Mouse (Mus musculus): ENCODE results near the gene Pias4. TPM values are rescaled to one million over a fixed set of nuclear protein-coding genes. Genes with fewer than 3 reads are reported as not detected.
"Not testable (repeated sequence)": the region's sequence is repeated elsewhere in the genome, so short reads cannot be mapped to it uniquely, and the experiment has no call there.

Pias4 gene
- polyA plus RNA-seq (2016; fragmentation: Nextera tagmentation; extraction: Ambion mirVana), result 36.0 and 36.1 TPM in 2 replicates

- Histone ChIP-seq H3K9ac (peak within 1 kb of the TSS; percentile 92), H3K36me3 (peaks cover 22% of the 10 kb centered on the region), H3K27me3 (replicated peaks) (no peaks in the 10 kb centered on the region), H3K27ac (ENCODE audit: poor library complexity, severe bottlenecking) (peak within 1 kb of the TSS; percentile 69), H3K4me2 (peak within 1 kb of the TSS; percentile 90), H3K9me3 (replicated peaks) (no peaks in the 10 kb centered on the region), H3K4me3 (peak within 1 kb of the TSS; percentile 89), H3K4me1 (replicated peaks) (peaks cover 18% of the 10 kb centered on the region)
- peak; percentile 94 for ATAC-seq (ENCODE audit: insufficient number of reproducible peaks, low FRiP score)
- WGBS, result under 1% methylated on average over 54 of the region's 64 CpGs
Measured at GRCm38 (mm10) chr10:81167200-81168086, at the start of gene Pias4. TSS of gene Pias4 (minus strand) at chr10:81167923.

GRCm38 (mm10) chr10:81217267-81217666, 49.5 kb upstream of the Pias4 start:
- H3K27me3 ChIP-seq (replicated peaks), result peaks cover 24% of the 10 kb centered on the region
- not testable (repeated sequence) for H3K4me3 ChIP-seq; H3K9ac ChIP-seq; H3K27ac ChIP-seq (ENCODE audit: poor library complexity, severe bottlenecking); ATAC-seq (ENCODE audit: insufficient number of reproducible peaks, low FRiP score); H3K9me3 ChIP-seq (replicated peaks); H3K36me3 ChIP-seq; H3K4me1 ChIP-seq (replicated peaks); H3K4me2 ChIP-seq
- WGBS, result 28% methylated on average over 1 of the region's 1 CpGs

- Histone ChIP-seq H3K4me1 (replicated peaks) (peaks cover 5% of the 10 kb centered on the region; the same call in 1 of the 2 replicates), H3K27me3 (replicated peaks) (peaks cover 24% of the 10 kb centered on the region), H3K9ac (no peak overlapping the region), H3K36me3 (no peaks in the 10 kb centered on the region), H3K4me2 (no peak overlapping the region), H3K9me3 (replicated peaks) (no peaks in the 10 kb centered on the region), H3K4me3 (no peak overlapping the region), H3K27ac (ENCODE audit: poor library complexity, severe bottlenecking) (no peak overlapping the region)
- no peak for ATAC-seq (ENCODE audit: insufficient number of reproducible peaks, low FRiP score)
- 81% methylated on average over 6 of the region's 6 CpGs for WGBS
Measured at GRCm38 (mm10) chr10:81216810-81217209, 49.1 kb upstream of the Pias4 start.

GRCm38 (mm10) chr10:81216260-81216659, 48.5 kb upstream of the Pias4 start:
- Histone ChIP-seq H3K4me1 (replicated peaks) (peaks cover 5% of the 10 kb centered on the region; the same call in 1 of the 2 replicates), H3K4me3 (no peak overlapping the region), H3K9ac (no peak overlapping the region), H3K27me3 (replicated peaks) (peaks cover 21% of the 10 kb centered on the region), H3K9me3 (replicated peaks) (no peaks in the 10 kb centered on the region), H3K36me3 (no peaks in the 10 kb centered on the region), H3K27ac (ENCODE audit: poor library complexity, severe bottlenecking) (no peak overlapping the region), H3K4me2 (no peak overlapping the region)
- no peak for ATAC-seq (ENCODE audit: insufficient number of reproducible peaks, low FRiP score)
- WGBS, result 86% methylated on average over 6 of the region's 6 CpGs

GRCm38 (mm10) chr10:81210154-81210553, 42.4 kb upstream of the Pias4 start:
- Histone ChIP-seq H3K4me1 (replicated peaks) (no peaks in the 10 kb centered on the region), H3K27me3 (replicated peaks) (no peaks in the 10 kb centered on the region), H3K4me2 (no peak overlapping the region)

GRCm38 (mm10) chr10:81204137-81204536, 36.4 kb upstream of the Pias4 start:
- Histone ChIP-seq H3K36me3 (no peaks in the 10 kb centered on the region), H3K27me3 (replicated peaks) (no peaks in the 10 kb centered on the region), H3K27ac (ENCODE audit: poor library complexity, severe bottlenecking) (no peak overlapping the region), H3K4me2 (no peak overlapping the region), H3K4me1 (replicated peaks) (peaks cover 53% of the 10 kb centered on the region), H3K4me3 (no peak overlapping the region), H3K9ac (no peak overlapping the region), H3K9me3 (replicated peaks) (no peaks in the 10 kb centered on the region)
- ATAC-seq (ENCODE audit: insufficient number of reproducible peaks, low FRiP score), result no peak
- WGBS, result 63% methylated on average over 4 of the region's 4 CpGs

More at GRCm38 (mm10) chr10:81210154-81210553, 42.4 kb upstream of the Pias4 start:
- WGBS, result 91% methylated on average over 5 of the region's 5 CpGs
- Histone ChIP-seq H3K36me3 (no peaks in the 10 kb centered on the region), H3K27ac (ENCODE audit: poor library complexity, severe bottlenecking) (no peak overlapping the region), H3K9me3 (replicated peaks) (peaks cover 5% of the 10 kb centered on the region), H3K4me3 (no peak overlapping the region), H3K9ac (no peak overlapping the region)
- no peak for ATAC-seq (ENCODE audit: insufficient number of reproducible peaks, low FRiP score)

- WGBS, result 63% methylated on average over 8 of the region's 8 CpGs
- 0 out of 2 replicates have a peak, but pooled peaks have one; percentile 17 for ATAC-seq (ENCODE audit: insufficient number of reproducible peaks, low FRiP score)
- H3K4me1 ChIP-seq (replicated peaks), result peaks cover 60% of the 10 kb centered on the region
- no peaks in the 10 kb centered on the region for H3K27me3 ChIP-seq (replicated peaks)
- peak overlapping the region; percentile 94 for H3K27ac ChIP-seq (ENCODE audit: poor library complexity, severe bottlenecking)
- H3K9ac ChIP-seq, result no peak overlapping the region
- no peak overlapping the region for H3K4me3 ChIP-seq
- no peaks in the 10 kb centered on the region for H3K9me3 ChIP-seq (replicated peaks)
- H3K4me2 ChIP-seq, result no peak overlapping the region
- no peaks in the 10 kb centered on the region for H3K36me3 ChIP-seq
Measured at GRCm38 (mm10) chr10:81202978-81203720, 35.4 kb upstream of the Pias4 start.

GRCm38 (mm10) chr10:81201807-81202758, 34.4 kb upstream of the Pias4 start, which contains the start of gene Nmrk2:
TSS of gene Nmrk2 (minus strand) at chr10:81202051.
- ATAC-seq (ENCODE audit: insufficient number of reproducible peaks, low FRiP score), result peak; percentile 43
- Histone ChIP-seq H3K4me2 (peak within 1 kb of the TSS; percentile 50), H3K36me3 (no peaks in the 10 kb centered on the region), H3K4me3 (0 out of 2 replicates have a peak within 1 kb of the TSS, but pooled peaks have one; percentile 2), H3K27ac (ENCODE audit: poor library complexity, severe bottlenecking) (peak within 1 kb of the TSS; percentile 94), H3K4me1 (replicated peaks) (peaks cover 66% of the 10 kb centered on the region), H3K27me3 (replicated peaks) (no peaks in the 10 kb centered on the region), H3K9ac (peak within 1 kb of the TSS; percentile 61), H3K9me3 (replicated peaks) (no peaks in the 10 kb centered on the region)
- WGBS, result 47% methylated on average over 13 of the region's 13 CpGs

GRCm38 (mm10) chr10:81200605-81201287, 33.0 kb upstream of the Pias4 start:
- H3K4me1 ChIP-seq (replicated peaks), result peaks cover 66% of the 10 kb centered on the region
- no peak for ATAC-seq (ENCODE audit: insufficient number of reproducible peaks, low FRiP score)
- WGBS, result 64% methylated on average over 20 of the region's 20 CpGs

GRCm38 (mm10) chr10:81200141-81200540, 32.4 kb upstream of the Pias4 start:
- H3K4me2 ChIP-seq, result no peak overlapping the region

More at GRCm38 (mm10) chr10:81200605-81201287, 33.0 kb upstream of the Pias4 start:
- H3K36me3 ChIP-seq, result no peaks in the 10 kb centered on the region
- H3K27ac ChIP-seq (ENCODE audit: poor library complexity, severe bottlenecking), result peak overlapping the region; percentile 94
- peak overlapping the region; percentile 50; the same call in 1 of the 2 replicates for H3K4me2 ChIP-seq
- H3K9me3 ChIP-seq (replicated peaks), result no peaks in the 10 kb centered on the region
- peaks cover 6% of the 10 kb centered on the region; the same call in 1 of the 2 replicates for H3K27me3 ChIP-seq (replicated peaks)
- H3K9ac ChIP-seq, result peak overlapping the region; percentile 61
- no peak overlapping the region for H3K4me3 ChIP-seq

More at GRCm38 (mm10) chr10:81200141-81200540, 32.4 kb upstream of the Pias4 start:
- Histone ChIP-seq H3K4me3 (no peak overlapping the region), H3K9ac (peak overlapping the region; percentile 61), H3K4me1 (replicated peaks) (peaks cover 66% of the 10 kb centered on the region), H3K27me3 (replicated peaks) (peaks cover 9% of the 10 kb centered on the region; the same call in 1 of the 2 replicates), H3K9me3 (replicated peaks) (no peaks in the 10 kb centered on the region), H3K36me3 (no peaks in the 10 kb centered on the region), H3K27ac (ENCODE audit: poor library complexity, severe bottlenecking) (peak overlapping the region; percentile 94)
- ATAC-seq (ENCODE audit: insufficient number of reproducible peaks, low FRiP score), result no peak
- WGBS, result 73% methylated on average over 13 of the region's 13 CpGs
